Comparison of ENCODE assay signal across 21 mouse cellular contexts in genomic region chr6:86388461-86388860, GRCm38 (mm10). TPM values are rescaled to one million over a fixed set of nuclear protein-coding genes. Genes with fewer than 3 reads are reported as not detected.
"Had no signal": no experiment of that assay in that cellular context is flagged by ENCODE, and none has a peak within 500 bp of the region (broad histone marks: within the 10 kb centered on the region; RNA-seq: fewer than 3 reads in every experiment).

No protein-coding gene starts in this region.

- H3K27ac ChIP-seq: limb, embryonic 13.5 days; midbrain, embryonic 10.5 days; neural tube, embryonic 12.5 days had no signal

- H3K4me3 ChIP-seq: limb, embryonic 13.5 days; midbrain, embryonic 10.5 days; myocyte; neural tube, embryonic 12.5 days had no signal

- H3K27me3 ChIP-seq: limb, embryonic 13.5 days; neural tube, embryonic 12.5 days had no signal

- H3K4me2 ChIP-seq: limb, embryonic 13.5 days; liver, embryonic 11.5 days; lung, embryonic 14.5 days; neural tube, embryonic 12.5 days had no signal

- DNase-seq: layer of hippocampus, adult 9-11 months; layer of hippocampus, postnatal 36 days; left cerebral cortex, postnatal 4 days; lung, embryonic 14.5 days; lung, postnatal 10 days; lung, postnatal 4 days; midbrain, embryonic 14.5 days; retina, postnatal 1 day; right cerebral cortex, postnatal 4 days; spleen, adult 18-20 months; thymus, adult 18-20 months; thymus, postnatal 14 days had no signal

- H3K4me1 ChIP-seq: limb, embryonic 13.5 days had no signal

- H3K9ac ChIP-seq: limb, embryonic 13.5 days; lung, embryonic 14.5 days; neural tube, embryonic 12.5 days had no signal

- ATAC-seq: intestine, embryonic 16.5 days had no signal

- H3K9me3 ChIP-seq: midbrain, embryonic 10.5 days; neural tube, embryonic 12.5 days had no signal

RNA-seq across cellular contexts. Expression of gene Gm44790, which starts 38.0 kb away (rescaled TPM):
- total RNA-seq: left cerebral cortex, postnatal 4 days; megakaryocyte, adult 5-6 weeks had no signal
- polyA plus RNA-seq: intestine, embryonic 16.5 days; limb, embryonic 13.5 days; liver, embryonic 11.5 days; liver, embryonic 16.5 days; midbrain, embryonic 14.5 days; myocyte; neural tube, embryonic 12.5 days; stomach, embryonic 14.5 days had no signal
